Mouse (Mus musculus) forebrain, embryonic 10.5 days (tissue): Measurements from ENCODE around the gene Krt1. TPM values are rescaled to one million over a fixed set of nuclear protein-coding genes. Genes with fewer than 3 reads are reported as not detected.
A peak's percentile ranks its signal among the peaks of the same experiment; 100 is the strongest.

ENCODE experiments used
- DNase-seq: peaks from one replicate; pipeline ENCODE4 v3.0.0-alpha.2; 2017; ENCODE audit warnings: low spot score; ENCODE audit errors: extremely low spot score
- H3K27ac ChIP-seq: fragments of 300-500 bp; sonication (generic); 2 replicates; pipeline ENCODE4 v1.5.1; 2016; ENCODE audit warnings: mild to moderate bottlenecking
- H3K27me3 ChIP-seq: fragments of 300-500 bp; sonication (generic); 2 replicates; pipeline ENCODE4 v1.6.1; 2016; ENCODE audit warnings: mild to moderate bottlenecking; ENCODE audit not compliant: poor library complexity, severe bottlenecking
- H3K36me3 ChIP-seq: fragments of 300-500 bp; sonication (generic); replicated peaks from 2 replicates; pipeline ENCODE4 v1.6.1; 2016; ENCODE audit warnings: mild to moderate bottlenecking, moderate library complexity
- H3K4me1 ChIP-seq: fragments of 300-500 bp; sonication (generic); 2 replicates; pipeline ENCODE4 v1.6.1; 2016
- H3K4me3 ChIP-seq: fragments of 300-500 bp; sonication (generic); 2 replicates; pipeline ENCODE4 v1.5.1; 2016; ENCODE audit warnings: mild to moderate bottlenecking, moderate library complexity
- H3K9me3 ChIP-seq: fragments of 300-500 bp; sonication (generic); 2 replicates; pipeline ENCODE4 v1.6.1; 2016; ENCODE audit warnings: mild to moderate bottlenecking, moderate library complexity
- WGBS: fragments of 180-500 bp; shearing (Covaris S2); methylation state at CpG from one replicate; pipeline ENCODE4 v1.1.7; 2016; 5-methylcytosine and 5-hydroxymethylcytosine counted together
- polyA plus RNA-seq: library from polyadenylated mRNA; unstranded; fragments of >200 nt; fragmentation: Nextera tagmentation; extraction: Ambion mirVana; gene quantifications from 2 replicates; pipeline ENCODE4 v1.2.1, GENCODE M21; 2016

Gene Krt1
- polyA plus RNA-seq, 1 experiment from 2014 or later: 0.71 TPM

DNA sequence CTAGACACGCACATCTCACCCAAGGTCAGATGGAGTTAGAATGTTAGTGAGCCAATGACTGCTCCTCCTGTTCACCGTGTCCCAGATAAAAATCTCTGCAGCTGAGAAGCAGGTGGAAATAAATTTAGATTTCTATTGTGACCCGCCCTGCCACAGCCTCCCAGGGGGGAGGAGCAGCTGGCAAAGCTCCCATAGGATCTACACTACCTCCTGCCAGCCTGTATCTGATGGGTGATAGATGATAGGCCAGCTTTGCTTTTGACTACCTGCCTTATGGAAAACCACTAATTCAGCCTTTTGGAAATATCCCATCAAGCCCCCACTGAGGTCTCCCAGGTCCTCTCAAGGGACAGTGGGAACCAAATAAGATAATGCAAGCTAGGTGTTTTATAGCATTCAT is 5.1 kb upstream of the Krt1 start:
- Histone ChIP-seq H3K27ac (no peak overlapping the region), H3K4me1 (peaks cover 53% of the 10 kb centered on the region), H3K4me3 (no peak overlapping the region), H3K9me3 (no peaks in the 10 kb centered on the region), H3K27me3 (peaks cover 95% of the 10 kb centered on the region), H3K36me3 (no peaks in the 10 kb centered on the region)
- WGBS: 79% methylated on average over 3 of the region's 3 CpGs
- DNase-seq: no peak

- no peaks in the 10 kb centered on the region for H3K36me3 ChIP-seq
- H3K27me3 ChIP-seq: peaks cover 87% of the 10 kb centered on the region
- peaks cover 40% of the 10 kb centered on the region for H3K4me1 ChIP-seq
- DNase-seq: no peak
- H3K27ac ChIP-seq: 0 out of 2 replicates have a peak overlapping the region, but pooled peaks have one; percentile 58
- no peak overlapping the region for H3K4me3 ChIP-seq
- no peaks in the 10 kb centered on the region for H3K9me3 ChIP-seq
- WGBS: 12% methylated on average over 5 of the region's 5 CpGs
These were observed 3.7 kb upstream of the Krt1 start for GRCm38 (mm10) chr15:101854294-101854693.

DNA sequence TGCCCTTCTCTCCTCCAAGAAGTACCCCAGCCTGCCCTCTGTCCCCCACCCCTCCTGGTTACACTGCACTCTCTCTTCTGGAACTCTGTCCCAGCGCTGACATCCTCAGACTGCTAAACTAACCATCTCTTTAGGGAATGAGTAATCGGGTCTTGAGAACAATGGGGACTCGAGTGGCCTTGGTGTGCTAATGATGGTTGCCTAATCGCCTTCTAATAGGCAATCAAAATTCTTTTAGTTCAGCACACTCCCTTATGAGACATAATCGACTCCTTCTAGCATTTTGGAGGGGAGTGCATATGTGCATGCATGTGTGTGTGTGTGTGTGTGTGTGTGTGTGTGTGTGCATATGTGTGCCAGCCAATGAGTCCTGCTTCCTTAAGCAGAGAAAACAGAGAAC is 2.0 kb upstream of the Krt1 start:
- Histone ChIP-seq H3K27me3 (peaks cover 78% of the 10 kb centered on the region), H3K4me1 (peaks cover 32% of the 10 kb centered on the region), H3K36me3 (no peaks in the 10 kb centered on the region), H3K27ac (no peak overlapping the region), H3K4me3 (no peak overlapping the region), H3K9me3 (no peaks in the 10 kb centered on the region)
- no peak for DNase-seq
- 21% methylated on average over 5 of the region's 5 CpGs for WGBS

GRCm38 (mm10) chr15:101845971-101846403 is 4.6 kb downstream of the Krt1 start:
- no peaks in the 10 kb centered on the region for H3K36me3 ChIP-seq
- DNase-seq: peak; percentile 64
- peaks cover 16% of the 10 kb centered on the region for H3K4me1 ChIP-seq
- under 1% methylated on average over 36 of the region's 37 CpGs for WGBS
- H3K27me3 ChIP-seq: peaks cover 58% of the 10 kb centered on the region
- H3K27ac ChIP-seq: peak overlapping the region; percentile 87
- H3K9me3 ChIP-seq: no peaks in the 10 kb centered on the region
- H3K4me3 ChIP-seq: peak overlapping the region; percentile 62

DNA sequence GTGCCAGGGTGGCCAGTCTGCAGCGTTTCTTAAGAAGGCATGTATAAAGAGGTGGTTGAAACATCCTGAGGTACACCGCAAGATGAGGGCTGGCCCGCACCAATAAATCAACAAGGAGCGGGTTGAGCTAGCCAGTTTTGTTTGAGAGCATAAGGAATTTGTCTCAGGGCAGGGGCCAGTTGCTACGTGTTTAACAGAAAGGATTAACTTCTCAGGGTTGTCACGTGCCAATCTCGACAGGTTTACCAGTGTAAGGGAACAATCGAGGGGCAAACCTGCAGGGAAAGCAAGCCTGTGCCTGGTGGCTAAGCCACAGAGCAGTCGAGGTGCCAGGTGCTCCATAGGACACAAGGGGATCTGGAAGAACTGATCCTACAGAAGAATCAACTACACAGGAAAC is 7.4 kb downstream of the Krt1 start:
- WGBS: 71% methylated on average over 9 of the region's 9 CpGs
- H3K36me3 ChIP-seq: no peaks in the 10 kb centered on the region
- no peak for DNase-seq
- H3K4me1 ChIP-seq: peaks cover 16% of the 10 kb centered on the region
- no peak overlapping the region for H3K4me3 ChIP-seq
- no peaks in the 10 kb centered on the region for H3K9me3 ChIP-seq
- no peak overlapping the region for H3K27ac ChIP-seq
- peaks cover 49% of the 10 kb centered on the region for H3K27me3 ChIP-seq

DNA sequence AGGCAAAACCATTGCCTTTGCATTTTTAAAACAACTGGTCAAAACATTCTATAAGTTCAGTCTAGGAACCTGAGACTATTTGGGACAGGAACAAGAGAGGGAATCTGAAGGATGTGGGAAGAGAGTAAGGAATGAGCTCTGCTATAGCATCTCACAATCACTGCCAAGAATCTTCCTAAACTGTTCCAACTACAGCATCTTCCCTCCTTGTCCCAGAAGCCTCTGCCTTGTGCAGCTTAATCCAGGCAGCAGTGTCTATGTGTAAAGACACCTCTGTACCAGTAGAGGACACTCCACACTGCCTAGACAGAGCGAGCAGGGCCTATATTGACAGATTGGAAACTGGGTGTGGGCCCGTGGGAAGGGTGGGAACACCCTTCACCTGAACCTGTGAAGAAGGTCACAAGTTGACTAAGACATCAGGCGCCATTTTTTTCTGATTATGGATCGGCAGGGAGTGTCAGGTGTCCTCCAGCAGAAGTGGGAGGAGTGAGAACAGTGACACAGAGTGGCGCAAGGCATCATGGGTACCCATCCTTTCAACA is 15.7 kb downstream of the Krt1 start:
- Histone ChIP-seq H3K4me1 (no peaks in the 10 kb centered on the region), H3K27me3 (no peaks in the 10 kb centered on the region), H3K27ac (no peak overlapping the region), H3K9me3 (no peaks in the 10 kb centered on the region), H3K36me3 (no peaks in the 10 kb centered on the region), H3K4me3 (no peak overlapping the region)
- WGBS: 66% methylated on average over 5 of the region's 5 CpGs
- DNase-seq: no peak

- DNase-seq: no peak
- 49% methylated on average over 6 of the region's 6 CpGs for WGBS
- H3K27ac ChIP-seq: no peak overlapping the region
These were observed 17.5 kb downstream of the Krt1 start for GRCm38 (mm10) chr15:101833131-101833530.

GRCm38 (mm10) chr15:101829441-101829840 is 21.2 kb downstream of the Krt1 start:
- Histone ChIP-seq H3K4me3 (no peak overlapping the region), H3K27ac (no peak overlapping the region), H3K4me1 (peaks cover 6% of the 10 kb centered on the region; the same call in 1 of the 2 replicates), H3K9me3 (no peaks in the 10 kb centered on the region), H3K27me3 (no peaks in the 10 kb centered on the region), H3K36me3 (no peaks in the 10 kb centered on the region)
- no peak for DNase-seq
- WGBS: 73% methylated on average over 5 of the region's 5 CpGs

More at GRCm38 (mm10) chr15:101833131-101833530, 17.5 kb downstream of the Krt1 start:
- Histone ChIP-seq H3K9me3 (no peaks in the 10 kb centered on the region), H3K4me3 (no peak overlapping the region), H3K4me1 (no peaks in the 10 kb centered on the region), H3K27me3 (no peaks in the 10 kb centered on the region), H3K36me3 (no peaks in the 10 kb centered on the region)

DNA sequence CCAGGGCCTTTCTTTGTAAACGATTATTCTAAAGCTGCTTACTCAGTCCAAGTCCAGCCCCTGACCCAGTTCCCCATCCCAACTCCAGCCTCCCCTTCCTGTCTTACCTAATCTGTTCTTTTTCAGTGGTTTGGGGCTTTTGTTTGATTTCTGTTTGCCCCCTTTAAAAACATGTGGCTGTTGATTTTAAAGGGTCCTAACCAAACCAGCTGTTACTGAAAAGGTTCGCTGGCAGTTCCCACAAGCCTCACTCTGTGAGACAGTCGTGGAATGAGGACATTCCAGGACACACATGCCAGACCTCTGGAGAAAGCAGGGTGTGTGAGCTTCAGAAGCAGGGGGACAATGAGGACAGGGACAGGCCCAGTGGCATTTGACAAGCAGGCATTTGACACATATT is 28.8 kb downstream of the Krt1 start:
- Histone ChIP-seq H3K9me3 (no peaks in the 10 kb centered on the region), H3K4me3 (no peak overlapping the region), H3K27ac (no peak overlapping the region), H3K36me3 (no peaks in the 10 kb centered on the region), H3K4me1 (peaks cover 5% of the 10 kb centered on the region; the same call in 1 of the 2 replicates), H3K27me3 (no peaks in the 10 kb centered on the region)
- no peak for DNase-seq
- WGBS: 32% methylated on average over 3 of the region's 3 CpGs

DNA sequence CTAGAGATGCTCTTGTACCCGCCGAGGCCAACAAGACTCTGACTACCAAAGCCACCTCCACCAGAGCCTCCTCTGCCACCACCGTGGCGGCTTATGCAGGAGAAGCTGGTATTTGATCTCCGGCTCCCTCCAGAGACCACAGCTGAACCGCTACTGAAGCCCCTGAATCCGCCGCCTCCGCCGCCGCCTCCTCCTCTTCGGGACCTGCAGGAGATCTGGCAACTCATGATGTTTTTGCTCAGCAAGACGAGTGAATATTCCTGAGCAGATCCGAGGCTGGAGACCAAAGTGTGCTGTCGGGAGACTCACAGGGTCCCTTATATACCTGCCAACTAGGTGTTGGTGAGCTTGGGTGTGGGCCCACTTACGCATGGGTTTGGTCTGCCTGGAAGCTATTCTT is 32.7 kb downstream of the Krt1 start, which contains the start of gene Krt2:
Gene Krt2 (minus strand): TSS at position 295 of the 400 bp plus-strand sequence.
- H3K36me3 ChIP-seq: no peaks in the 10 kb centered on the region
- DNase-seq: no peak
- H3K27ac ChIP-seq: no peak within 1 kb of the TSS
- H3K4me1 ChIP-seq: peaks cover 5% of the 10 kb centered on the region; the same call in 1 of the 2 replicates
- H3K27me3 ChIP-seq: no peaks in the 10 kb centered on the region
- WGBS: 87% methylated on average over 16 of the region's 16 CpGs
- H3K4me3 ChIP-seq: no peak within 1 kb of the TSS
- no peaks in the 10 kb centered on the region for H3K9me3 ChIP-seq

- Histone ChIP-seq H3K4me3 (no peak overlapping the region), H3K36me3 (no peaks in the 10 kb centered on the region), H3K9me3 (no peaks in the 10 kb centered on the region), H3K4me1 (no peaks in the 10 kb centered on the region), H3K27ac (no peak overlapping the region), H3K27me3 (no peaks in the 10 kb centered on the region)
- 87% methylated on average over 11 of the region's 11 CpGs for WGBS
- no peak for DNase-seq
These were observed 47.4 kb downstream of the Krt1 start for GRCm38 (mm10) chr15:101803052-101803822.

DNA sequence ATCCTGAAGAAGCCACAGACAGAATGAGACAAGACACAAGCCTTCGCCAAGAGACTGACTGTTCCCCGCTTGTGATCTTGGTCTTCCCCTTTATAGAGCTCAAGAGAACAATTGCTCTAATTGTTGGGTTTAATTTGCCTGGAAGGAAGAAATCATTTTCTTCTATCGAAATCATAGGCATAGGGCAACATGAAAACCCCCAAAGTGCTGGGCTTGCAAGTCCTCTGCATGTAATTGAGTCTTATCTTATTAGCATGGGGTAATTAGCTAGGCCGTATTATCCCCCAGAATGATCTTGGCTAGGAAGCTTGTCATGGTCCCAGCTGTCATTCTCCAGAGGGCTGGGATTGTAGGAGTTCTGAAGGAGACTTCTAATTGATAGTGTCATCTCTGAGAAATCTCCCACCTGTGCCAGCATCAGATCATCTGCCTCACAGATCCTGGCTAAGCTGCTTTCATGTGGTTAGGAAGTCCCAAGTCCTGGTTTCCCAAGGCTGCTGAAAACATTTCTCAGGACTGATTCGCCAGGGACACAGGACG is 48.2 kb downstream of the Krt1 start, which contains the start of gene Krt73:
Gene Krt73 (minus strand): TSS at position 51 of the 540 bp plus-strand sequence.
- DNase-seq: no peak
- Histone ChIP-seq H3K27ac (no peak within 1 kb of the TSS), H3K4me1 (no peaks in the 10 kb centered on the region), H3K36me3 (no peaks in the 10 kb centered on the region), H3K9me3 (no peaks in the 10 kb centered on the region), H3K27me3 (no peaks in the 10 kb centered on the region), H3K4me3 (no peak within 1 kb of the TSS)
- 82% methylated on average over 6 of the region's 6 CpGs for WGBS
